Mouse (Mus musculus) hindbrain, embryonic 15.5 days (tissue): ENCODE data around the gene Atxn1. TPM values are rescaled to one million over a fixed set of nuclear protein-coding genes. Genes with fewer than 3 reads are reported as not detected.

Source experiments
- ATAC-seq: fragments of 200-750 bp; cut with Nextera tagmentation; 2 replicates; pipeline ENCODE4 v1.8.0; 2017; ENCODE audit warnings: low read depth, moderate number of reproducible peaks, moderate TSS enrichment; ENCODE audit not compliant: low FRiP score
- H3K27ac ChIP-seq: fragments of 300-500 bp; sonication (generic); replicated peaks from 2 replicates; pipeline ENCODE4 v1.5.1; 2015; ENCODE audit warnings: mild to moderate bottlenecking, inconsistent platforms
- H3K27me3 ChIP-seq: fragments of 300-500 bp; sonication (generic); 2 replicates; pipeline ENCODE4 v1.6.1; 2015; ENCODE audit warnings: control low read depth, inconsistent platforms
- H3K36me3 ChIP-seq: fragments of 300-500 bp; sonication (generic); 2 replicates; pipeline ENCODE4 v1.6.1; 2015; ENCODE audit warnings: control low read depth, inconsistent platforms
- H3K4me1 ChIP-seq: fragments of 300-500 bp; sonication (generic); replicated peaks from 2 replicates; pipeline ENCODE4 v1.6.1; 2015; ENCODE audit warnings: control low read depth, inconsistent platforms
- H3K4me2 ChIP-seq: fragments of 300-500 bp; sonication (generic); 2 replicates; pipeline ENCODE4 v1.6.1; 2015; ENCODE audit warnings: moderate library complexity, mild to moderate bottlenecking, inconsistent platforms
- H3K4me3 ChIP-seq: fragments of 300-500 bp; sonication (generic); 2 replicates; pipeline ENCODE4 v1.5.1; 2015; ENCODE audit warnings: mild to moderate bottlenecking, inconsistent platforms
- H3K9ac ChIP-seq: fragments of 300-500 bp; sonication (generic); 2 replicates; pipeline ENCODE4 v1.6.1; 2015; ENCODE audit warnings: inconsistent platforms
- H3K9me3 ChIP-seq: fragments of 300-500 bp; sonication (generic); 2 replicates; pipeline ENCODE4 v1.6.1; 2016; ENCODE audit warnings: control low read depth, inconsistent platforms
- WGBS: fragments of 180-500 bp; shearing (Covaris S2); methylation state at CpG from one replicate; pipeline ENCODE4 v1.1.7; 2015; 5-methylcytosine and 5-hydroxymethylcytosine counted together
- polyA plus RNA-seq: library from polyadenylated mRNA; unstranded; fragments of >200 nt; fragmentation: Nextera tagmentation; extraction: Ambion mirVana; gene quantifications from 2 replicates; pipeline ENCODE4 v1.2.1, GENCODE M21; 2015

Gene Atxn1
- polyA plus RNA-seq, 1 experiment from 2014 or later = 8.1 TPM

GRCm38 (mm10) chr13:45850181-45850974, 114.4 kb downstream of the Atxn1 start:
- H3K4me2 ChIP-seq = no peak overlapping the region
- no peak overlapping the region for H3K27ac ChIP-seq
- WGBS = 89% methylated on average over 5 of the region's 5 CpGs
- no peak for ATAC-seq
- H3K36me3 ChIP-seq = no peaks in the 10 kb centered on the region
- no peak overlapping the region for H3K4me3 ChIP-seq
- no peaks in the 10 kb centered on the region for H3K4me1 ChIP-seq
- H3K9ac ChIP-seq = no peak overlapping the region
- no peaks in the 10 kb centered on the region for H3K9me3 ChIP-seq
- H3K27me3 ChIP-seq = no peaks in the 10 kb centered on the region

DNA sequence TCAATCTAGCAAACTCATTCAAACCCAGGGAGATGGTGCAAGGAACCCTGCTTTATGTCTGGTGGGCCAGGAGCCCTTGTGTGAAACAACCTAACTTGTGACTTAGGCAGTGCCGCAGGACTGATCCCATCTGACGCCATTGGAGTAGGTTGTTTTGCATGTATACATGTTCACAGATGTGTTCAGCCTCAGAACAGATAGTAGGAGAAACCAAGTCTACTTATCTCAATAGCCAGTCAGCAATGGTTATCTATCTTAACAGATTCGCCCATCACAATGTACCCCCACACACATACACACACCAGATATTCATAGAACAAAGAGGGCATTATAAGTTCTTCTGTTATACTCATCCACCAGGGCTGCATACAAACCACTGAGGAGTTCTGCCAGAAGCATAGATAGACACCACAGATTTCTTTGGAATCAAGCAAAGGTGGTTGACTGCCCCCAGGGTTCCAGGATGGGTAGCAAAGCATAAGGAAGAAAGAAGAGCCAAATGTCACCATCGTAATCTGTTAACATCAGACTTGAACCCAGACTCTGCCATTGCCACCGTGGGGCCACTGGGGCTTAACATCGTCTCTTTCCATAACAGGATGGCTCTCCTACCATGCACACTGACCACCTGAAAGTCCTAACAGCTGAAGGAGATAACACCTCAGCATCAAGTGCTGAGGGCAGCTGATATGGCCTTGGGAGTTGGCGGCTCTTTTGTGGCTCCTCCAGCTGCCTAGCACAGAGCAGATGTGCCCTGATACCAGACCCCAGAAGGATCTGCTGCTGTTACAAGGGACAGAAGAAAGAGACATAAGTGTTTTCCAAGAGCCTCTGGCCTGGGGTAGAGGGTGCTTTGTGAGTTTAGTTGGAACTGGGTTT, 115.4 kb downstream of the Atxn1 start:
- no peak overlapping the region for H3K27ac ChIP-seq
- 90% methylated on average over 7 of the region's 7 CpGs for WGBS

DNA sequence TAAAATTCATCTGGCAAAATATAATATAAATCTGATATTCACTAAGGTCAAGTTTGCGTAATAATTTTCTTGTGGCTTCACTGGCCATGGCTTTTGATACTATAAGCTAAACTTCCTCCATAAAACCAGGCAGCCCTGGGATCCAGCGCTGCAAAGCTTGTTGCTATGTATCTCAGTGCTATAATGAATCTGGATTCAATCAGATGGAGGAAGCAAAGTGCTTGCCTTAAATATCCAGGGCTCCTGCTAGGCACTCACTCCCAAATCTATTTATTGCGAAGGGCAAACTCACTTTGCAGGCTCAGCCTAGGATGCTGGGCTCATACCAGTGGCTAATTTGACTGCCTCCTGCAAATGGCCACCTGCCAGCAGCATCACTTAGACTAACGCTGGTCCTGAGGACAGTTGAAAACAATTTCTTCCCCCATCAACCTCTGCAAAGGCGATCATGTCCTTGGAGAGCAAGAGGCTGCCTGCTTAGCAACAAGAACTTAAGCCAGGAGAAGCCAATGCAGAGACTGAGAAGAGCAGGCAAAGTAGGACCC, 122.2 kb downstream of the Atxn1 start:
- Histone ChIP-seq H3K4me3 (no peak overlapping the region), H3K4me2 (no peak overlapping the region), H3K27me3 (no peaks in the 10 kb centered on the region), H3K36me3 (no peaks in the 10 kb centered on the region), H3K27ac (no peak overlapping the region), H3K9ac (no peak overlapping the region), H3K9me3 (no peaks in the 10 kb centered on the region), H3K4me1 (0 out of 2 replicates have a peak, but pooled peaks cover 5% of the 10 kb centered on the region)
- 64% methylated on average over 5 of the region's 5 CpGs for WGBS
- ATAC-seq = no peak

More for the DNA sequence above, 115.4 kb downstream of the Atxn1 start:
- no peak overlapping the region for H3K4me3 ChIP-seq
- H3K4me2 ChIP-seq = no peak overlapping the region
- no peaks in the 10 kb centered on the region for H3K9me3 ChIP-seq
- ATAC-seq = no peak
- H3K9ac ChIP-seq = no peak overlapping the region
- H3K4me1 ChIP-seq = no peaks in the 10 kb centered on the region
- H3K36me3 ChIP-seq = no peaks in the 10 kb centered on the region
- H3K27me3 ChIP-seq = no peaks in the 10 kb centered on the region

DNA sequence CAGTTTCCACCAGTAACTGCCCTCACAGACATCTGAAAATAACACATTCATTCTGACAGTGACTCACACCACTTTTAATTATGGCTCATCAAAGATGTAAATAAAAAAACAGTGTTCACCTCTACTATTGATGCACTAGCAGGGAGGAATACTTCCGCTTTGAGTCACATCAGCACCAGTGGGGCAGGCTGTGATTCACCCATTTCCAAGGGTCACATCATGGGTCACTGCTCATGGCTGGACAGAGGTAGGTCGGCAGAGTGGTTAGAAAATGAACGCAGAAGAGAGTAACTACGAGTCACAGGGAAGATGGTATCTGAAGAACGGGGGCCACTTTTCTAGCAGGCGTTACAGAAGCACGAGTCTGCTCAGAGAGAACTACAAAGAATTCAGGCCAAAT, 124.9 kb downstream of the Atxn1 start:
- ATAC-seq = no peak
- Histone ChIP-seq H3K27ac (no peak overlapping the region), H3K9ac (no peak overlapping the region), H3K4me1 (0 out of 2 replicates have a peak, but pooled peaks cover 5% of the 10 kb centered on the region), H3K9me3 (no peaks in the 10 kb centered on the region), H3K27me3 (no peaks in the 10 kb centered on the region), H3K4me2 (no peak overlapping the region), H3K4me3 (no peak overlapping the region), H3K36me3 (no peaks in the 10 kb centered on the region)
- WGBS = 59% methylated on average over 7 of the region's 7 CpGs

DNA sequence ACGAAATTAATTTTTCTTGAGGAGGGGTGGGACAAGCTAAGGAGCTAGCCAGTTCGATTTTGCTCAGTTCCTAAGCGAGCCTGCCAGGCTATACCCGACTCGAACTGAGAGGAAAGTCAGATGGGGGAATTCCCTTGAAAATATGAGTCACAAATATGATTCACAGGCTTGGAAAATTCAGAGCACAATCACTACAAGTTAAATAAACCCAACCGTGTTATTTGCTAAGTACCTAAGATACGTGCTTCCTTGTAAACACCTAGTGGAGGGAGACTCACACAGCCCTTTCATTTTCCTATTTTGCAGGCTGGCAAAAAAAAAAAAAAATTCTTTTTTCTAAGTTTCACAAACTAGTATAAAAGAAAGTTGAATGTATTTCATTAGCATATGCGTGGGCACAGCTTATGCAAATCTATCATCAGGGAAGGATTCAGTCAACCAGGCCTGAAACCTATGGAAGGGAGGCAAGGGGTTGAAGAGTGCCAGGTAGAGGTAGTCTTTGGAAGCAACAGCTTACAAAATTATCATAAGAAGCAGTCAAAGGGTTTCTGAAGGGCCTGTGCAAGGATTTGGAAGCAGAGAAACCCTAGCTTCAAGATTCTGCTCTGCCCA, 127.1 kb downstream of the Atxn1 start:
- Histone ChIP-seq H3K4me2 (no peak overlapping the region), H3K9ac (no peak overlapping the region), H3K4me3 (no peak overlapping the region), H3K9me3 (no peaks in the 10 kb centered on the region), H3K27ac (no peak overlapping the region), H3K27me3 (no peaks in the 10 kb centered on the region), H3K36me3 (no peaks in the 10 kb centered on the region), H3K4me1 (0 out of 2 replicates have a peak, but pooled peaks cover 3% of the 10 kb centered on the region)
- no peak for ATAC-seq
- WGBS = 89% methylated on average over 8 of the region's 8 CpGs

- WGBS = 93% methylated on average over 15 of the region's 15 CpGs
These were observed 128.3 kb downstream of the Atxn1 start for GRCm38 (mm10) chr13:45836377-45837054.

GRCm38 (mm10) chr13:45834300-45834699, 130.5 kb downstream of the Atxn1 start:
- ATAC-seq = no peak
- Histone ChIP-seq H3K4me3 (no peak overlapping the region), H3K4me1 (no peaks in the 10 kb centered on the region), H3K9me3 (no peaks in the 10 kb centered on the region), H3K4me2 (no peak overlapping the region), H3K9ac (no peak overlapping the region), H3K36me3 (no peaks in the 10 kb centered on the region), H3K27me3 (no peaks in the 10 kb centered on the region), H3K27ac (no peak overlapping the region)
- 78% methylated on average over 2 of the region's 2 CpGs for WGBS

More at GRCm38 (mm10) chr13:45836377-45837054, 128.3 kb downstream of the Atxn1 start:
- H3K27me3 ChIP-seq = no peaks in the 10 kb centered on the region
- ATAC-seq = no peak
- H3K9me3 ChIP-seq = no peaks in the 10 kb centered on the region
- H3K36me3 ChIP-seq = no peaks in the 10 kb centered on the region
- no peak overlapping the region for H3K9ac ChIP-seq
- H3K4me2 ChIP-seq = no peak overlapping the region
- H3K4me3 ChIP-seq = no peak overlapping the region
- no peak overlapping the region for H3K27ac ChIP-seq
- no peaks in the 10 kb centered on the region for H3K4me1 ChIP-seq

GRCm38 (mm10) chr13:45832695-45833350, 132.0 kb downstream of the Atxn1 start:
- Histone ChIP-seq H3K4me2 (no peak overlapping the region), H3K27ac (no peak overlapping the region), H3K36me3 (no peaks in the 10 kb centered on the region), H3K4me1 (no peaks in the 10 kb centered on the region), H3K9ac (no peak overlapping the region), H3K27me3 (no peaks in the 10 kb centered on the region), H3K9me3 (no peaks in the 10 kb centered on the region), H3K4me3 (no peak overlapping the region)
- ATAC-seq = no peak
- WGBS = 79% methylated on average over 11 of the region's 11 CpGs

DNA sequence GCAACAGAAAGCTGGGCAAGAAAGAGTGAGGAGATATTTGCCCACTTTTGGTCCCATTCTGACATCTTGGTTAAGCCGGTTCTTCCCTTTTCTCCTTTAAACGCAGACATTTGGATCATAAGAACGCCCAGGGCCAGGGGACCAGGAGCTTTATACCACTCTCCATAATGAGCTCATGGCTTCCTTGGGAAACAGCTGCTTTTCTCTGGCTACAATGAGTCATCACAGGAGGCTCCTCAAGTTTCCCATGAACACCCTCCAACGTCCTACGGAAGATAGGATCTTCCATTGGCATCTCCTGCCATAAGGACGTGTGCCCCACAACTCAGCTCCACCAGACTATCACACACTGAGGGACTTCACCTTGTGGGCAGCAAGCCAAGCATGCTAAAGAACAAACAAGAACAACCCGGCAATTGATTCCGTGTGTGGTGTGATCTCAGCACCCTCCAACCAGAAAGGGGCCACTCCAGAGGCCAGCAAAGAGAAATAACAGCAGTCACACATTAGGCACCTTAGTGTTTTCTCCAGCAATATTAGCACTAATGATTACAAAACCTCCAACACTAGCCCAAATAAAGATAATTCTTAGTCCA, 135.4 kb downstream of the Atxn1 start:
- Histone ChIP-seq H3K27me3 (no peaks in the 10 kb centered on the region), H3K9ac (no peak overlapping the region), H3K4me1 (0 out of 2 replicates have a peak, but pooled peaks cover 3% of the 10 kb centered on the region), H3K27ac (no peak overlapping the region), H3K9me3 (no peaks in the 10 kb centered on the region), H3K36me3 (no peaks in the 10 kb centered on the region), H3K4me3 (no peak overlapping the region), H3K4me2 (no peak overlapping the region)
- no peak for ATAC-seq
- 87% methylated on average over 8 of the region's 8 CpGs for WGBS

GRCm38 (mm10) chr13:45828035-45828434, 136.8 kb downstream of the Atxn1 start:
- 0 out of 2 replicates have a peak, but pooled peaks cover 3% of the 10 kb centered on the region for H3K4me1 ChIP-seq
- H3K9me3 ChIP-seq = no peaks in the 10 kb centered on the region
- H3K36me3 ChIP-seq = no peaks in the 10 kb centered on the region
- WGBS = 84% methylated on average over 7 of the region's 7 CpGs
- no peak overlapping the region for H3K9ac ChIP-seq
- ATAC-seq = no peak
- H3K27ac ChIP-seq = no peak overlapping the region
- no peak overlapping the region for H3K4me2 ChIP-seq
- H3K27me3 ChIP-seq = no peaks in the 10 kb centered on the region
- no peak overlapping the region for H3K4me3 ChIP-seq
